Mouse (Mus musculus): ENCODE results near the gene Gm44973.

DNA sequence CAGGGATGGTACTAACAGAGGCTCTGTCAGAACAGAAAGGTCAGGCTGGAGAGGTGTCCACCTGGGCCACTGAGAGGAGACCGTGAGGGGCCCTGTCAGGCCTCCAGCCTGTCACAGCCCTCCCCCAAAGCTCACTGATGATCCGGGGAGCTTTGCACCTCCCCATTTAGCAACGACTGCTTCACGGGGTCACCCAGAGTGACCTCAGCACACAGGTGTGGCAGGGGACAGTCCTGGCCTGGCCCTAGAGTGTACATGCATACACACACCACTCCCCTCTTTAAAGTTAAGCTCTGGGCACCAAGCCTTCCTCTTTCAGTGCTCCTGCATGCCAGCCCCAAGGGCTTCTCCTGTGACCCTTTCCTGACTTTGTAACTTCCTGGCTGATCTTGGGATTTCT is 39.8 kb upstream of the Gm44973 start:
- TF ChIP-seq CTCF (IDR thresholded peaks at IDR 0.05; ENCODE audit: borderline replicate concordance, insufficient read depth, low read depth, low read length) (no peak), POLR2A (IDR thresholded peaks at IDR 0.05; ENCODE audit: borderline replicate concordance, insufficient read depth, low read length) (no peak)
